Mouse (Mus musculus) kidney, adult 2 months (tissue): ENCODE measurements around the gene Dazap2.

Experiments used
- CTCF ChIP-seq: fragments of 200-500 bp; conservative IDR thresholded peaks from 2 replicates; pipeline ENCODE4 v1.5.1; 2011; ENCODE audit warnings: low read depth, mild to moderate bottlenecking, control low read depth, low read length, moderate library complexity, mixed read lengths; ENCODE audit not compliant: insufficient read depth, insufficient read length
- POLR2A ChIP-seq: fragments of 200-500 bp; IDR thresholded peaks from one replicate; pipeline ENCODE4 v1.6.1; 2011; ENCODE audit warnings: low read depth, low read length, control low read depth

- TF ChIP-seq CTCF = no peak
- no peak for TF ChIP-seq POLR2A
Observed at GRCm38 (mm10) chr15:100670004-100670403, 54.9 kb downstream of the Dazap2 start.
